Mouse (Mus musculus): ENCODE measurements around the gene Pik3cd.
A peak's percentile ranks its signal among the peaks of the same experiment; 100 is the strongest.
"Not testable (repeated sequence)": the region's sequence is repeated elsewhere in the genome, so short reads cannot be mapped to it uniquely, and the experiment has no call there.

Pik3cd gene

DNA sequence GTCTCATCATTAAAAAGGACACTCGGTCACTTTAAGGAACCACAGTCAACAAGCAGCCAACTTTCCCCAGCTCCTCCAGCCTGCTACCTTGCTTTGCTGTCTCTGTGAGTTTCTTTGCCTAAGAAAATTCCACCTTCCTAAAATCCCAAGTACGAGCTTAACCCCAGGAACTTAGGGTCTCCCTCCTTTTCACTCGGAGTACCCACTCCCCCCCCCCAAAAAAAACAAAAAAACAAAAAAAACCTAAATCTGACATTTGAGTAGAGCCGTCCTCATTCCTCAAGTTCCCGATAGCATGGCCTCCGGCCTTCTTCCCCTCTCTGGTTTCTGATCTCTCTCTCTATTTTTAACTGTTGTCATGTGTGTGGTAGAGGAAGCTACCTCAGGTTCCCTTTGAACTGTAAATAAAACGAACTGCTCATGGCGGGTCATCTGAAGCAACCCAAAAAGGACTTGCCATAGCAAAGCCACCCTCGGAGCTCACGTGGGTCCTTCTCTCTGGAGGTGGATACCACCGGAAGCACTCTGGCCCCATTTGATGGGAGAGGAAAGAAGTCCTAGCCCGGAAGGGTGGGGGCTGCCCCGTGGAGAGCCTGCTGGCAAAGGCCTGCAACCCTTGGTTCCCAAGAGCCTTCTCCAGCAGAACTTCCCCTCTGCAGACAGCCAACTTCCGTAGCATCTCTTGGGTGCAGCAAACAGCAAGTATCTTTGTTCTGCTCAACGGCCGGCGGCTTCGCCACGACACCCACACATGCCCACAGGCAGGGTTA lies at the start of gene Pik3cd:
Gene Pik3cd, minus strand, starts transcription at position 362 of the 770 bp plus-strand sequence.
- no peak for DNase-seq (ENCODE audit: low spot score in 2 of 2)

DNA sequence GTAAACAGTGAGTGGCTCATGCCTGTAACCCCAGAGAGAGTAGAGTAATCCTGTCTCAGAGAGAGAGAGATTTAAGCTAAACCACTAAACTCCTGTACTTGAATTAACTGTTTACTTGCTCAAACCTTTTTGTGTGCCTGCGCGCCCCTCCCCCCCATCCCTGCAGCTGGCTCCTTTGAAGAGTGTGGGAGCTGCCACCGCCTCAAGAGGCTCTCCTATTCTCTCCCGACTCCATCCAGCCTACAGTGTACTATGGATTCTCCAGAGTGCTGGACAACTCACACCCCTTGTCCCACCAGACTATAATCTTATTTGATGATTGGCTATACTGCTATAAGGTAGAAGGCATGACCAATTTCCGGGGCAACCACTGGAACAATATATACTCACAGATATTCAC lies 48.3 kb upstream of the Pik3cd start:
- no peak for DNase-seq (ENCODE audit: low spot score in 2 of 2)

DNA sequence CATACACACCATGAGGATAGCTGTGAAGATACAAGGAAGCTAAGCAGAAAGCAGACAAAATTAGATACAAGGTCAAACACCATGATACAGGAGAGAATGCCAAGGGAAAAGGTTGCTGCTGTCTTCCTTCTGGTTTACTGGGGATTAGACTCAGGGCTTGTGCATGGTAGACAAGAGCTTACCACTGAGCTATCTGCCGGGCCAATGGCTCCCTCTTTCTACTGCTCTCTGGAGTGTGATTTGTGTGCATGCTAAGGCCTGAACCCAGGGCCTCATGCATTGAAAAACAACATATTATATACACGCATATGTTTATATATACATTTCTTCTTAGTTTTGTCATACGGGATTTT lies 47.3 kb upstream of the Pik3cd start:
- not testable (repeated sequence) for DNase-seq (ENCODE audit: low spot score in 2 of 2)

DNA sequence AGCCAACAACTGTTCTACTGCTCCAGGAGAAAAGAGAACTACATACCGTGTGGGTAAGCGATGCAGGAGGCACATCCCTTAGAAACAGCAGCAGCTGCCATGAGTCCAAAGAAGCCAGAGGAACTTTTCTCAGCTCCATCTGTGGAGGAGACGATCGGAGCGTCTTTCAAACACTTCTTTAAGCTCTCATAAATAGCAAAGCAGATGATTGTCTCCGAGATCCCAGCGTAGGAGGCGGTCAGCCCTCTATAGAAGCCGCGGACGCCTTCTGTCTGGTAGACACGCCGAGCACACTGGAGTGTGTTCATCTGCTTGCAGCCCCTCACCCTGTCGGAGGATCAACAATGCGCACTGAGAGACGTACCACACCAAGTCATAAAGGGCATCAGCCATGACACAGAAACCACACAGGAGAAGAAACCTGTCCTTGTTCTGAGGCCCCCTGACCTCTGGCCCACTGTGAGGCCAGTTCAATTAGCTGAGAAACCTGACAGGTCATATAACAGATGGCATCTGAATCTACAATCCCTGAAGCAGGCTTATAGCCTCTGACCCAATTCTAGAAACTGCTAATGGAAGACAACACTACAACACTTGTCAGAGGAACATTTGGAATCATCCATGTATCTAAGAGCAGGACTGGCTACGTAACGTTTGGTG lies 46.8 kb upstream of the Pik3cd start:
- no peak for DNase-seq (ENCODE audit: low spot score in 2 of 2)

DNA sequence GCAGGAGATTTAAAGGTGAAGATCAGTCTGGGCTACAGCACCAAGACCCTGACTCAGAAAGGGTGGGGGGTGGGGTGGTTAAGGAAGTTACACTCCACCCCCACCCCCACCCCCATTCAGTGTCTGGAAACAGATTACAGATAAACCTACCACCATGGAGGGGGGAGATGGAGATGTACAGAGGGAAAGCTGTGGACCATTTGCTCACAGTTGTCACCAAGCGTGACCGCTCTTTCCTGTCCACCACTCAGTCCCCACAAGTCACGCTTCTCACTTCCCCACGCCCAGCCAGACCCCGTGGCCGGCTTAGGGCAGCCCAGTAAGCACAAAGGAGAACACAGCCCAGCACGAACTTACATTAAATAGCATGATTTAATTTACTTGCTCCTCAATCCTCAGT lies 41.7 kb upstream of the Pik3cd start:
- no peak for DNase-seq (ENCODE audit: low spot score in 2 of 2)

DNA sequence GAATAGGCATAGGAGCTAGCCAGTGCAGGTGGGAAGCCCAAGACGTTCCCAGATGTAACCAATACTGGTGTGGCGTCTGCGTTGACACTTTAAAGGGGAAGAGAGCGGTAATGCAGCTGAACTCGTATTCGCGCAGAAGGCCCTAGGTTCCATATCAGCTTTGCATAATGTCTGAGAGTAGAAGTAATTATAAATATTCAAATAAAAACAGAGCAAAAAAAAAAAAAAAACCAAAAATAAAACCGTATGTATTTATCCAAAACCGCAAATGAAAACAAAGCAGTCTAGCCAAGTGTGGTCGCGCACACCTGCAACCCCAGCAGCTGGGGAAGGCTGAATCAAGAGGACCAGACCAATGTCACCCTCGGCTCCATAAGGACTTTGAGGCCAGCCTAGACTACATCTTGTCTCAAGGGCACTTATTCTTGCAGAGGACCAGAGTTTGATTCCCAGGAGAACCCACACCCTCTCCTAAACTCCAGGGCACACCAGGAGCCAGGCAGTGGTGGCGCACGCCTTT lies 39.7 kb upstream of the Pik3cd start:
- DNase-seq (ENCODE audit: low spot score in 2 of 2): no peak

DNA sequence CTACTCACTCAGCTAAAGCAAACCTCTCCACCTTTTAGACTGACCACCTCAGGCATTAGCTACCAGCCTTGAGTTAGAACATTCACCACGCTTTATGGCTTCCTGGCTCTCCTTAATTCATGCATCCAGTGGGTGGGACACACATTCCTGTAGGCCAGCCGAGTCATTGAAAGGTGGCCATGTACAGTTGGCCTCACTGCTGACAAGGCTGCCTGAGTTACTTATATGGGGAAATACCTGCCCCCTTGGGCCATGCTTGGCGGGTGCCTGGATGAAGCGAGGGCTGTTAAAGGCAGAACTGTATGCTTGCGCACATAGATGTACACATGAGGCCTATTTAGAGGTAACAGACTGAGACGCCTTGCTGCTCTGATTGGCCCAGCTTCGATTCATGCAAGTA lies 37.9 kb upstream of the Pik3cd start:
- no peak for DNase-seq (ENCODE audit: low spot score in 2 of 2)

GRCm38 (mm10) chr4:149739478-149739877 lies 37.1 kb upstream of the Pik3cd start:
- DNase-seq (ENCODE audit: low spot score in 2 of 2): no peak

DNA sequence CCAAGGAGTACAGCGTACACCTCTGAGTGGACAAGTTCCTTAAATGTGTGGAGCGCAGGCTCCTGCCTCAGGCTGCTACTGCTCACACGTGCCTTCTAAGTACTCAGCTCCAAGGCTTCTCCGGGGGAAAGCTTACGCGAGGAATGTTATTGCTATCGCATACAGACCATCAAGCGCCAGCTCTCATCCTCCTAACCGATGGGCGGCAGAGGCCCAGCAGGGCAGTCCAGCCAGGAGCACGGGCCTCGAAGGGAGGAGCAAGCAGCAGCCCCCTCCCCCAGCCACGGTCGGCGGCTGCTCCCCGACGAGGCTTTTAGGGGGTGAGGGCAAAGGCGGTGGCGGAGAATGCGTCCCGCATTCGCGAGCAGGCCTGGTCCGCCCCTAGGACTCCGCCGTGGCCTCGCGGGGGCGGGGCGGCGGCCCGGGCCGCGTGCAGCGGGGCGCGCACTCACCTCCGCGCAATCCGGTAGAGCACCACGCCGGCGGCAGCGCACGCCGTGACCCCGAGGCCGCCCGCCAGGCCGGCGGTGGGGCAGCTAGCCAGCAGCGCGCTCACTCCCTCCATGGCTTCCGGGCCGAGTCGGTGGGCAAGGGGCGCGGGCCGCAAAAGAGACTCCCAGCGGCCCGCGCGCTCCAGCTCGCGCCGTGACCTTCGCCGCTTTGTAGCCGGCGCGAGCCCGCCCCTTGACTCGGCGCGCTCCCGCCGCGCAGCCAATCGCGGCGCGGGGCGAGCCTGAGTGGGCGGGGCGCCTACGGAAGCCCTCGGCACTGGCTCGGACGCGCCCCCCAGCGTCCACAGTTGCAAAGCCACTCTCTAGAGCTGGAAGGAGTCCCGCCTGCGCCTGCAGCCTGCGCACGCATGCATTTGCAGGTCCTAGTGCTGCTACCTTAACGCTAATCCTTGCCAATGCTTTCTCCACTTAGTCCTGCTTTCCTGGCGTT lies 35.3 kb upstream of the Pik3cd start, which contains the start of gene Tmem201:
Gene Tmem201, minus strand, starts transcription at position 662 of the 942 bp plus-strand sequence.
- peak; percentile 93 to 94 for DNase-seq (ENCODE audit: low spot score in 2 of 2)

DNA sequence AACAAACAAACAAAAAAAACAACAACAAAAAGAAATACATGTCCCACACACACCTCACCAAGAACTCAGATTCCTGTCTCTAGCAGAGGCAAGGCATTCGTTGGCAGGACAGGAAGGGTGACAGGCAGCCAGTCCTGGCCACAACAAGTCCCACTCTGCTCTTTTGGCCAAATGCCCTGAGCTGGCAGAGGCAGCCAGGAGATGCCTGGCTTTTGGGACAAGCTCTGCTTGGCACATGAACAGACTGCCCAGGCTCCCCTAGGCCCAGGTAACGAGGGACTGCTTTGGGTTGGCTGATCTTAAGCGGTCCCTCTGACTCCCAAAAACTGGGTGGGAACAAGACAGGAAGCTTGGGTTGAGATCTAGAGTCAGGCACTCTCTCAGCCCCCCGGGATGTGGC lies 34.2 kb upstream of the Pik3cd start:
- no peak for DNase-seq (ENCODE audit: low spot score in 2 of 2)

GRCm38 (mm10) chr4:149735624-149736250 lies 33.4 kb upstream of the Pik3cd start:
- no peak for DNase-seq (ENCODE audit: low spot score in 2 of 2)

DNA sequence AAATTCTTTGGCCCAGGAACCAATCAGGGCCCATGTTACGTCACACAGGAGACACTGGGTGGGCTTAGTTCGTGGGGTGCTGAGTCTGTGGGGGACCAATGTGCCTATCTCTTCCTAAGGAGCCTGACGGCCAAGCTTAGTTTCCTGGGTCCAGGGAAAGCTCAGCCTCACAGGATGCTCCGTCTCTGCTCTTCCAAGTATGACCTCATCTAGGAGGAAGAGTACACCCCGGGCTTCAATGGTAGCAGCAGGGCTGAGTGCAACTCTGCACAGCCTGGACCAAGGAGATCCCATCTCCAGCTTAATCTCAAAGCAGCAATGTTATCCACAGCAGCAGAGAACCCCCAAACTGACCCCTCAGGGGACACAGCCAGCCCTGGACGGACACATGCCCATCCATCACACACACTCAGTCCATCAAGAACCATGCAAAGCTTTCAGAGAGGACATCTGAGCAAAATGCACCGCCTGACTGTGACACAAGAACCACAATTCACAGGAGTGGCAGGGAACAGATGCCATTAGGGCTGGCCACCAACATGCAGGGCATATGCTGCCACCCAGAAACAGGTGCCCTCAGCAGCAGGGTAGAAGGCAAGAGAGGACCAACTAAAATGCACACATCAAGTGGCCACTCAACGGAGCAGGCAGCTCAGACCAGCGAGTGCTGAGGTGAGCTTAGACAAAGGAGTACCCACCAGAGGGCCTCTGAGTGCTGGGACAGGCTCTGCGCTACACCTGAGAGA lies 32.5 kb upstream of the Pik3cd start:
- DNase-seq (ENCODE audit: low spot score in 2 of 2): no peak

- DNase-seq (ENCODE audit: low spot score in 2 of 2): no peak
Measured at GRCm38 (mm10) chr4:149734246-149734645, 31.9 kb upstream of the Pik3cd start.

GRCm38 (mm10) chr4:149733748-149734147 lies 31.4 kb upstream of the Pik3cd start:
- no peak for DNase-seq (ENCODE audit: low spot score in 2 of 2)

GRCm38 (mm10) chr4:149732800-149733199 lies 30.4 kb upstream of the Pik3cd start:
- DNase-seq (ENCODE audit: low spot score in 2 of 2): no peak

DNA sequence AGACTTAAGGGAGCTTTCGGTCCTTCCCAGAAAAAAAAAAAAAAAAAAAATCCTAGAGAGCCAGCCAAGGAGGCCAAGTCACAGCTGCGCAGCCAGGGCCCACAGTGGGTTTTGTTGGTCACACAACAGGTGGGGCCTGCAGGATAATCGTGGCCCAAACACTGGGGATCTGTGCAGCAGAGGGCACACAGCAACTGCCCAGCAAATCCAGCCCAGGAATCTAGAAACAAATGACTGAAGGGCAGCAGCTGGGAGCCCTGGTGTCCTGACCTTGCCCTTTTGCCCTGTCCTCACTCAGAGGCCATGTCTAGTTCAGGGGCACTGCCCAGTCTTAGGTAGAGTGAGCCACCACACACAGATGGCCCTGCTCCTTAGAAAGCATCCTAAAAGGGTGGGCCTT lies 29.9 kb upstream of the Pik3cd start:
- no peak for DNase-seq (ENCODE audit: low spot score in 2 of 2)

DNA sequence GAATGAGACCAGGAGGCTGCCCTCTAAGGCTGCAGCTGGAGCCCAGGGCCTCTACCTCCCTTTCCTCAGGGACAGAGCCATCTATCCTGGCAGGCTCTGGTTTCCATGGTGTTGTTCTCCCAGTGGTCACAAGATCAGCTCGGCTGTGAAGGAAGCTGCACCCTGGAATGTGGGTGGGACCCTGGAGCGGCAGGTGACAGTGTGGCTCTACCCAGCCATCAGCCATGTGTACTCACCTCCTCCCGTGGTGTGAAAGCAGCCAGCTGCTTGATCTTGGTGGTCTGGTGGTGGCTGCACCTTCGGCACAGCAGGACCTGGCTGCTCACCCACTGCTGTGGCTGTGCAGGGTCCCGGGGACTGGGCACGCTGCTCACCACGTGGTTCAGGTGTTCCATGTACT lies 28.5 kb upstream of the Pik3cd start:
- no peak for DNase-seq (ENCODE audit: low spot score in 2 of 2)

DNA sequence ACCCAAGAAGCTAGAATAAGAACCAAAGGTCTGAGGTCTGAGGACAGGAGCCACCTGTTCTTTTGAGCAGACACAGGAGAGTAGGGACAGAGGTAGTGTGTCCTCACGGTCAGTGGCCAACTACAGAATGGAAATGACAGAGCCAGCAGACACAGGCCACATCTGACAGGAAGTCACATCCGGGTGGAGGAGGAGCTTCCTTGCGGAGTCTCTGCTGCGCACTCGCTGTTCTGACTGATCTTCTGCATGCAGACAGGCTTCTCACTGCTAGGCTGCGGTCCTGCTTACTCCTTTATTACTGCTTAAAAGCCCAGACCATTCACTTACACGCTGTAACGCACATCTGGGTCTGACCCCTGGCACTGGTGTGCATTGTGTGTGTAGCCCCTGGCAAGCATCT lies 26.4 kb upstream of the Pik3cd start:
- DNase-seq (ENCODE audit: low spot score in 2 of 2): no peak

GRCm38 (mm10) chr4:149727636-149728035 lies 25.3 kb upstream of the Pik3cd start:
- no peak for DNase-seq (ENCODE audit: low spot score in 2 of 2)

GRCm38 (mm10) chr4:149725661-149726350 lies 23.4 kb upstream of the Pik3cd start:
- peak in 1 of 2 experiments; percentile 56 for DNase-seq (ENCODE audit: low spot score in 2 of 2)

Data from frontal cortex, postnatal 25 days (tissue).